Mouse (Mus musculus) small intestine, adult 2 months (tissue): Measurements from ENCODE around the gene Zkscan17. TPM values are rescaled to one million over a fixed set of nuclear protein-coding genes. Genes with fewer than 3 reads are reported as not detected.
A peak's percentile ranks its signal among the peaks of the same experiment; 100 is the strongest.

Source experiments
- H3K27ac ChIP-seq: fragments of 200-500 bp; 2 replicates; pipeline ENCODE4 v1.5.1; 2012; ENCODE audit warnings: low read depth, low read length, control low read depth, inconsistent platforms; ENCODE audit not compliant: insufficient read depth
- H3K27me3 ChIP-seq: fragments of 200-500 bp; 2 replicates; pipeline ENCODE4 v1.6.1; 2012; ENCODE audit warnings: mild to moderate bottlenecking, moderate library complexity, low read length, inconsistent platforms; ENCODE audit not compliant: control insufficient read depth, insufficient read depth
- H3K36me3 ChIP-seq: fragments of 200-500 bp; 2 replicates; pipeline ENCODE4 v1.6.1; 2012; ENCODE audit warnings: mild to moderate bottlenecking, low read length, control low read depth, inconsistent platforms; ENCODE audit not compliant: control insufficient read depth, insufficient read depth
- H3K4me1 ChIP-seq: fragments of 200-500 bp; 2 replicates; pipeline ENCODE4 v1.6.1; 2012; ENCODE audit warnings: low read length, inconsistent platforms, mixed read lengths; ENCODE audit not compliant: control insufficient read depth, insufficient read depth, insufficient read length
- H3K4me3 ChIP-seq: fragments of 200-500 bp; 2 replicates; pipeline ENCODE4 v1.5.1; 2012; ENCODE audit warnings: low read depth, mild to moderate bottlenecking, control low read depth, inconsistent platforms, low read length, moderate library complexity
- CTCF ChIP-seq: fragments of 200-500 bp; IDR thresholded peaks from 2 replicates; pipeline ENCODE4 v1.5.1; 2012; ENCODE audit warnings: low read depth, mild to moderate bottlenecking, control low read depth, inconsistent platforms, low read length, moderate library complexity, mixed read lengths; ENCODE audit not compliant: insufficient replicate concordance, insufficient read length; ENCODE audit errors: extremely low read depth
- POLR2A ChIP-seq: fragments of 200-500 bp; IDR thresholded peaks from 2 replicates; pipeline ENCODE4 v1.6.1; 2012; ENCODE audit warnings: low read depth, mild to moderate bottlenecking, control low read depth, inconsistent platforms, low read length, moderate library complexity
- WGBS: fragments of 180-500 bp; shearing (Covaris S2); methylation state at CpG from one replicate; pipeline ENCODE4 v1.1.7; 2018; 5-methylcytosine and 5-hydroxymethylcytosine counted together
- polyA plus RNA-seq: library from polyadenylated mRNA; depleted of rRNA; stranded (reverse); fragments of >200 nt; gene quantifications from 2 replicates; pipeline ENCODE4 v1.2.3, GENCODE M21; 2012; rRNA removed

The Zkscan17 gene
- polyA plus RNA-seq, 1 experiment, result 5.8 TPM

DNA sequence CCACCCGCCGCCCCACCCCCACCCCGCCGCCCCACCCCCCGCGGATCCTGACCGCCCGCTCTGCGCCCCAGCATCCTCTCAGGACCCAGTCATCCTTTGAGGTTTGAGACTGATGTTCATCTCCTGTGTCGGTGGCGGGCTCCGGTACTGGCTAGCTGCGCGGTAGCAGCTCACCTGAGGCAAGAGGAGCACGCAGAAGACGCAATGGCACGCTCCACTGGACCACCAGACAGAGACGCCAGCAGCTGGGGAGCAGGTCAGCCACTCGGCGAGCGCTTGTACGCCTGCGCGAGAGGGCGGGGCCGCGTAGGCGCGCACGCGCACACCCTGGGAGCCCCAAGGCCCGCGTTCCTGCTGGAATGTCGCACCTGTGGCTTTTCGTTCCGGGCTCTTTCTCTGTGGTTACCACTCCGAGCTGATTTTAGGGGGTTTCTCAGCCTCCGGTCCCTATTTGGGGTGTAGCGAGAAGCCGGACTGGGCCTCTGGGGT is 76.8 kb downstream of the Zkscan17 start, which contains the start of gene Jmjd4:
Gene Jmjd4 (plus strand): TSS at position 305 of the 489 bp plus-strand sequence.
- WGBS, result 1% methylated on average over 36 of the region's 40 CpGs
- peak within 1 kb of the TSS; percentile 46 for H3K27ac ChIP-seq
- H3K4me3 ChIP-seq, result peak within 1 kb of the TSS; percentile 73
- TF ChIP-seq CTCF, result no peak
- no peak; the same call in none of the 2 replicates for TF ChIP-seq POLR2A
- peaks cover 11% of the 10 kb centered on the region for H3K36me3 ChIP-seq
- no peaks in the 10 kb centered on the region for H3K27me3 ChIP-seq
- H3K4me1 ChIP-seq, result peaks cover 8% of the 10 kb centered on the region

DNA sequence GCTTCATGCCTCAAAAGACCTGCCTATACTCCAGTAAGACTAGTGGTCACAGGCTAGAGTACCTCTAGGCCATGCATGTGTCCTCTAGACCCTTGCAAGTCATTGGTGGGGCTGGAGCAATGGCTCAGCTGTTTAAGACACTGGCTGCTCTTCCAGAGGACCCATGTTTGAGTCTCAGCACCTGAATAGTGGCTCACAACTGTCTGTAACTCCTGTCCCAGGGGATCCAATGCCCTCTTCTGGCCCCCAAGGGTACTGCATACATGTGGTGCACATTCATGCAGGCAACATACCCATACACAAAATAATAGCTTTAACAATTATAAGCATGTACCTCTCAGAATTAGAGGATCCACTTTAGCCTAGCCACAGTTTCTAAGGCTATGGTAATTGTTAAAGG is 83.4 kb downstream of the Zkscan17 start:
- no peaks in the 10 kb centered on the region for H3K4me1 ChIP-seq
- TF ChIP-seq CTCF, result no peak
- H3K27ac ChIP-seq, result no peak overlapping the region
- H3K36me3 ChIP-seq, result no peaks in the 10 kb centered on the region
- no peak overlapping the region for H3K4me3 ChIP-seq
- no peaks in the 10 kb centered on the region; the same call in 1 of the 2 replicates for H3K27me3 ChIP-seq

- TF ChIP-seq CTCF (no peak), POLR2A (no peak)
- Histone ChIP-seq H3K27me3 (no peaks in the 10 kb centered on the region; the same call in 1 of the 2 replicates), H3K27ac (no peak overlapping the region), H3K36me3 (peaks cover 5% of the 10 kb centered on the region; the same call in 1 of the 2 replicates), H3K4me1 (no peaks in the 10 kb centered on the region), H3K4me3 (no peak overlapping the region)
- WGBS, result 89% methylated on average over 12 of the region's 12 CpGs
These were observed 88.6 kb downstream of the Zkscan17 start for GRCm38 (mm10) chr11:59437954-59438353.

Other genes with a start within 250 kb of the Zkscan17 start
- not detected in 2 replicates for gene Wnt3a, start 236.0 kb downstream of the Zkscan17 start, polyA plus RNA-seq
- gene Wnt9a, start 219.8 kb downstream of the Zkscan17 start, polyA plus RNA-seq, result 1.1 and 1.2 TPM in 2 replicates
- not detected in 2 replicates for gene Prss38, start 151.1 kb downstream of the Zkscan17 start, polyA plus RNA-seq
- 1.9 and 2.4 TPM in 2 replicates for gene Jmjd4, start 76.7 kb downstream of the Zkscan17 start, polyA plus RNA-seq
- gene Snap47, start 75.6 kb downstream of the Zkscan17 start, polyA plus RNA-seq, result 9.8 and 14.6 TPM in 2 replicates
- gene Zfp867, start 54.3 kb downstream of the Zkscan17 start, polyA plus RNA-seq, result 0.08 TPM in 1 of 2 replicates, not detected in the other
- 0.16 and 0.20 TPM in 2 replicates for gene Nlrp3, start 14.8 kb upstream of the Zkscan17 start, polyA plus RNA-seq
- gene Olfr222, start 49.5 kb upstream of the Zkscan17 start, polyA plus RNA-seq, result not detected in 2 replicates
- not detected in 2 replicates for gene Olfr223, start 66.5 kb upstream of the Zkscan17 start, polyA plus RNA-seq
- gene Mprip, start 134.6 kb upstream of the Zkscan17 start, polyA plus RNA-seq, result 38.8 and 76.4 TPM in 2 replicates